Mouse (Mus musculus) heart, adult 8-10 months (tissue): ENCODE measurements at regions not wholly inside any gene's neighbourhood (a gene's known extent, or its start where the extent isn't known, plus 50 kb on each side); places are given as distances from the start of the nearest gene placed in this dataset.

Experiments used
- DNase-seq: peaks from one replicate; pipeline ENCODE4 v3.0.0; 2022; ENCODE audit warnings: low spot score

- no peak for DNase-seq
Measured at GRCm38 (mm10) chr4:124075551-124075950, 157.7 kb upstream of the 4930535I16Rik start.

DNA sequence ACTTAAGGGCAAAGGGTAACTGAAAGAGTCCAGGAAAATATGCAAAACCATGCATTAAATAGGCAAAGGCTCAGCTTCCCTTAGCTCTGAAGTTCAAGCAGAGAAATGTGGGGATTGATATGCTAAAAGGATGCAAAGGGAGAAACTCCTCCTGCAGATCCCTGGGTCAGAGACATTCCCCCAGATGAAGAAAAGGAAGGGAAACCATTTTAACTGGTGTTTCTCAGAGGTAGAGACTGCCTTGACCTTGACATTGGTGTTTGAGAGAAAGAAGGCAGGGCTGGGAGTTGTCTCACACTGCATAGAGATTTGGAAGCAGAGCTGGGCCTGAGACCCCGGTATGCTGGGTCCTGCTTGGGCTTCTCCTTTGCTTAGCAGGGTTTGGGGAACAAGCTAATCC is 155.8 kb upstream of the 4930535I16Rik start:
- DNase-seq, result no peak

- no peak for DNase-seq
Measured at GRCm38 (mm10) chr4:124064601-124065000, 146.8 kb upstream of the 4930535I16Rik start.

GRCm38 (mm10) chr4:124063269-124064100 is 145.7 kb upstream of the 4930535I16Rik start:
- no peak for DNase-seq

DNA sequence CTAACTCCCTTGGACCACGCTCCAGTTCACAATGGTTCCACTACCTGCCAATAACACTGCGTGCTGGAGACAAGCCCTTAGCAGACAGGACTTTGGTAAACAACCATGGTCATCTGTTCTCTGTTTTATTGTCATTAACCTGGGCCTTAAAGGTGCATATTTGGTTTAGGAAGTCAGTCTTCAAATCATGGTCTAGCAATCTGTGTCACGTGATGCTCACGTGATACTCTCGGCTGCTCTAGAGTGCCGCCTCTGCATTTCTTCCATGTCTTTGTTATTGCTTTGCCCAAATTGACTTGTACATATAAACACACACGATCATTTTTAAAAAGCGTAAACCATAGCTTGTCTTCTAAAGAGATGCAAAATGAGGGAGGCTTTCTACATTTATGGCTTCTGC is 139.8 kb upstream of the 4930535I16Rik start:
- no peak for DNase-seq

GRCm38 (mm10) chr4:124054240-124054760 is 136.5 kb upstream of the 4930535I16Rik start:
- no peak for DNase-seq

DNA sequence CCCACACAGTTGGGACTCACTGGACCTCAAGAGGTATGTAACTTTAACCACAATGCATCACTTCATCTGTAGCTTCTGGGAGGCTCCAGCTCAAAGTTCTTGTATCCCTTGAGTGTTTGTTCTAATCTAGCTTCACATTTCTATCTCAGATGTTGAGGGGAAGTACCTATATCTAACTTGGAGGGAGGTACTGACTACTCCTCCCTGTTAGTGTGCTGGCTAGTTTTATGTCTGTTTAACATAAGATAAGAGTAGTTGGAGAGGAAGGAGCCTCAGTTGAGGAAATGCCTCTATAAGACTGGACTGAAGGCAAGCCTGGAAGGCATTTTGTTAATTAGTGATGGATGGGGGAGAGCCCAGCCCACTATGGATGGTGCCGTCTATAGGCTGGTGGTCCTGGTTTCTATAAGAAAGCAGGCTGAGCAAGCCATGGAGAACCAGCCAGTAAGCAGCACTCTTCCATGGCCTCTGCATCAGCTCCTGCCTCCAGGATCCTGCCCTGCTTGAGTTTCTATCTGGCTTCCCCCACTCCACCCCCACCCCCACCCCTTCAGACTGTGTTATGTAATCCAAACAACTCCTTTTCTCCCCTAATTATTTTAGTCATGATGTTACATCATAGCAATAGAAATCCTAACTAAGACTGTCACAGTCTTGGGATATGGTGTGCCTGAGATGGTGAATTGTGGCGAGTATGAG is 135.7 kb upstream of the 4930535I16Rik start:
- DNase-seq, result no peak

- no peak for DNase-seq
Measured at GRCm38 (mm10) chr4:124052387-124052786, 134.6 kb upstream of the 4930535I16Rik start.

DNA sequence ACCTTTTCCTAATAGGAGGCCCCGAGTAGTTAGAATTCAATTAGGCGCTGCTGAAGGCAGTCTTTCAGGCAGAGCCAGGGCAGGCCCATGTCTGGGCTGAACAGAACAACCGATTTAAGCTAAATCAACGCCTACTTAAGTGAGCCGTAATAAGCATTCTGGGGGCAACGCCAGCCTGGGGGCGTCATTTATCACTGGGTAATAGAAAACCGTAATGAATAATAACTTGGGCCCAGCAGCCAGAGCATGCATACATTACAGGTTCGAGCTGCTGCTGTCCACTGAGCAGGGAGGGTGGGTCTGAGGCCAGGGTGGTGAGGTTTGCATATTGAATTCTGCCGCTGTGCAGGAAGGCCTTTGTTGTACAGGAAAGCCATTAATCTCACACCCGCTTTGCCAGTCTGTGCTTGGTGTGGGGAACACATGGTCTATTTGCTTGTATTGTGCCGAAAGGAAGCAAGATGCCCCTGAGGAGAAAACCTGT is 130.6 kb upstream of the 4930535I16Rik start:
- DNase-seq, result no peak

DNA sequence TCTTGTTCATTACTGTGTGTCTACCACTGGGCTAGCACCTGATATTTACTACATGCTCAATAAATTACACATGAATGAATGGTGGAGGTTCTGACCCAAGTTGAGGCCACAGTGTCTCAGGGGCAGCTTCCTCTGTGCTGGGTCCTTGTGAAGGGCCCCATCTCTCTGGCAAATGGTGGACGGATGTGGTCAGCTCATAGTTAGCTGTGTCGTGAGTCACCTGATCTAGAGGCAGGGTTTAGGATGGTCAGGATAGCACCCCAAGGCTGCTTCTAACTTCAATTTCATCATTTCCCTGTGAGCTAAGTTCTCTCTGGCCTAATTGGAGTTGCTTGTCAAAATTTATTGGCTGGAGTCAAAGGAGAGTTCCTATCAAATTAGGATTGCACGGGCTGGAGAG is 130.1 kb upstream of the 4930535I16Rik start:
- no peak for DNase-seq

GRCm38 (mm10) chr4:124036483-124036882 is 118.7 kb upstream of the 4930535I16Rik start:
- no peak for DNase-seq

GRCm38 (mm10) chr4:124035657-124036061 is 117.8 kb upstream of the 4930535I16Rik start:
- DNase-seq, result no peak

- no peak for DNase-seq
Measured at GRCm38 (mm10) chr4:124035192-124035591, 117.4 kb upstream of the 4930535I16Rik start.

DNA sequence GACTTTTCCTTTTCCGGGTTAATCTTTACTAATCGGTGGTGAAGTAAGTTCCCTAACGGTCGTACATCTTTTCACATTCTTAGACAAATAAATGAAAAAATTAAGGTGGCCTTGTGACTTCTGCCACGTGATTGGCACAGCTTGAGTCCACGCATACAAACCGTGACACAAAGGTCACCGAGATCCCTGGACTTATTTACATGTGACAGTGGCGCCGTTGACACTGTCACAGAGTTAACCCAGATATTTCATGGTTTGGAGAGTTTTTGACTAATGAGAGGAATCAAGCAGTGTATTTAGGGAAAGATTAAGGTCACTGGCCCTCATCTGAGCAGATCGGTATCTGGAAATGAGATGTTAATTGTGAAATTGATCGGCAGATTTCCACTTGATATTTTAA is 110.2 kb upstream of the 4930535I16Rik start:
- DNase-seq, result no peak

DNA sequence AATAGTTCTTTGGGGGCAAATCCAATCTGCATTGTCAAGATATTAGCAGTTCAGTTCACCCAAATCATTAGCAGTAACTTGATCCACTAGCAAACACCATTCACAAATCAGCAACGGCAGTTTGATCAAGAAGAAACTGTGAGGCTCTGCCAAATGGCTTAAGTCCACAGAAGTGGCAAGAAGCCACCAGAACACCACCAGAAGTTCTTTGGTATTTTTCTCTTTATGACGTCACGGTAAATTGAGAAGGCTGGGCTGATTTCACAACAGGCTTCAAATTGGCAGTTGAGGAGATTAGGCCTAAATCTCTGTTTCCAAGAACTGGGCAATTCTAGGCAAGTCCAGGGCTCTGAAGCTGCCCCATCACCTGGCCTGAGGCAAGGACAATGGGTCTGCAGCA is 98.6 kb upstream of the 4930535I16Rik start:
- DNase-seq, result no peak

DNA sequence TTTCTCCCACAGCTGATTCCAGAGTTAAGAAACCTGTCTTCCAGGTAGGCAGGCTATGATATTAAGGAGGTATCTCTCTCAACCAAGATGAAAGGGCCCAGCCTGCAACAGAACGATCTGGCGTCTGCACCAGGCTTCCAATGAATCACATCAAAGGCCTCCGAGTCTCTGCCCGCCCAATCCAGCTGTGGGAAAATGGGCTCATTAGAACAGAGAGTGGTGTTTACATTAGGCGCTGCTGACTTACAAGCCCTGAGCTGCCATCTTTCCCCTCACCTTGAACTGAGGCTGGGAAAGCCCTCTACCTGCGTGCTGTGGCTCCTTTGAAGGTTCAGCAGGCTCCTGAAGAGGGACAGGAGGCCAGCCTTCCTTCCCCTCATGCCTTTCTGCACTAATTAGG is 97.5 kb upstream of the 4930535I16Rik start:
- DNase-seq, result no peak

DNA sequence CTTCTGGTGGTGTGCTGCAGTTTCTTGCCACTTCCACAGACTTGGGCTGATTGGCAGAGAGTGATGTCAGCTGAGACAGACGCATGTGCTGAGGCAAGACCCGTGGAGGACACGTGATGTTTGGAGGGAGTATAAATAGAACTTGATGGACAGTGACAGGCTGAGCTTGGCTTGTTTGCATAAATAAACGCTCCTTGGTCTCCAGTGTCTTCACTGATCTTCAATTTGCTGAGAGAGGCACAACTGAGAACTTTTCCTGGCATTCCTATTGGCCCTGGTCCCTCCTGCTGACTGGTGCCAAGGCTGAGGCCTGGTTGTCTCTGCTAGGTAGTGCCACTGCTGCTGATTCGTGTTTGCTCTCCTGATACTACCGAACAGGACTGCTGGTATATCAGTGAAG is 94.6 kb upstream of the 4930535I16Rik start:
- DNase-seq, result no peak

GRCm38 (mm10) chr4:124008725-124009124 is 90.9 kb upstream of the 4930535I16Rik start:
- DNase-seq, result no peak

DNA sequence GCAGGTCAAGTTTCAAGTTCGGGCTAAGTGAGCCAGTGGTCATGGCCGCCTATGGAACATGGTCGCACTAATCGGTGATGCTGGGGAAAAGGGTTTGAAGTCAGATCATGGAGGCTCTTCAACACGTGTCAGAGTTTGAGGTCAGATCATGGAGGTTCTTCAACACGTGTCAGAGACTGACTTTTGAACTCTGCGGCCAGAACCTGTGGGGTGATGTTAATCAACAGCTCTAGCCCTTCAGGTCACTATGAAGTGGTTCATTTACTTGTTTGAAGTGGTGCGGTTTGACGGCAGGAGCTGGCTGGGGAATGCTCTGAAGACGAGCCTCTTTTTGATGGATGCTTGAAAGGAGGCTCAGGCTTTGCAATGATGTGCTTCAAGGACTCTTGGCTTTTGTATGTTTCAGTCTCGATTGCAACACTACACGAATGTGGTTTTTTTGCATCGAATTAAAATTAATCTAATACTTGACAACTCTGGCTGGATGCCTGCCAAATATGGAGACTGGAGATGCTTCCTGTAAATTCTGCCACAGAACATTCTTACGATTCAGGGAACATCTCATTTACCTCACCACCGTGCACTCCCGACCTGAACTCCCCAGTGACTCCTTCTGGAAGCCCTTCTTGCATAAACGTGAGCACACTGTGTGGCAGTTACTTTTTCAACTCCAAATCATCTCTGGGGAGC is 87.9 kb upstream of the 4930535I16Rik start:
- DNase-seq, result no peak

DNA sequence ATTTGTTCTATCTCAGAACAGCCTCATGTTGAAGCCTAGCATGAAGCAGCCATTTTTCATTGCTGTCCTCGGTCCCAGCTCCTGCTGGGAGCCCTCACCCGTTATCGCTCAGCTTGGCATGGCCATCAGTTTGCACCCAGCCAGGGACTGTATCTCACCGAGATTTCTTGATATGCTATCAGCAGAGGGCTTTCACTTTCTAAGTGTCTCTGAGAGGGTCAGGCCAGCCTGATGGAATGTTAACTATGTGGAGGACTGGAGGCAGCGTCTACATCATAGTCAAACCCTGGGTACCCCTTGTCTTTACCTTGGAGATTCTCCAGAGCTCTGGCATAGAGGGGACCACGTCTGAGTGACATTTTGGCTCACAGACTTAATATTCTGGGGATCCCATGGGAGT is 84.9 kb upstream of the 4930535I16Rik start:
- no peak for DNase-seq

DNA sequence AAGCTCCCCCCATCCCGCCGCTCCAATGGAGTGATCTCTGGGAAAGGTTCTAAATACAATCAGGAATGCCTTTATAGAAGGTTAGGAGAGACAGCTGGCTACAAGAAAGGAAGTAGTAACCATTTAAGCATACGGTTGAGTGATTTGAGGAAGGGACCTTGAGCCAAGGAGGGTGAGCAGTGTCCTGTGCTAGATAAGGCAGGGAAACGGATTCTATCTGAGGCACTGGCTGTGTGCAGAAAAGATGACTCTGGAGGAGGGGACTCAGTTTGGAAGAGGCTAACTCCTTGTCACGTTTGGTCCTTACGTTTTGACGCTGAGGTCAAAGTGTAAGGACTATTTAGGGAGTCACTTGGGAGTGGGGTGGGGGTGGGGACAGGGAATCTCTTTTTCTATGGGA is 84.3 kb upstream of the 4930535I16Rik start:
- DNase-seq, result no peak

DNA sequence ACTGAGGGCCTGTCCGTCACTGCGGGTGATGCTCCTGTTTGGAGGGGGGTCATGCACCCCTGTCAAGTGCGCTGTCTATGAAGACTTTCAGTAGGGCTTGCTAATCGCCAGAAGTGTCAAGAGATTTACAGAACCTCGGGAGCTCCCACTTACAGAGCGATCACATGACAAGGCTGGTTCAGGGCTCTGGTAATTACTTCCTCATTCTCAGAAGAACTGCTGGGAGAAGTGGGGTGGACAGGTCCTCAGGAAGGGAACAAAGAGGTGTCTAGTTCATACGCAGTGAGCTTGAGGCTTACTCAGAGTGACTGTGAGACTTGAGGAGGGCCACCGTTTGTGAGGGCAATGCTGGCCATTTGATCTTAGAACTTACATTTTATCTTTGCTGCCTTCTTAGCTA is 78.0 kb upstream of the 4930535I16Rik start:
- no peak for DNase-seq
